In the genomic region with DNA sequence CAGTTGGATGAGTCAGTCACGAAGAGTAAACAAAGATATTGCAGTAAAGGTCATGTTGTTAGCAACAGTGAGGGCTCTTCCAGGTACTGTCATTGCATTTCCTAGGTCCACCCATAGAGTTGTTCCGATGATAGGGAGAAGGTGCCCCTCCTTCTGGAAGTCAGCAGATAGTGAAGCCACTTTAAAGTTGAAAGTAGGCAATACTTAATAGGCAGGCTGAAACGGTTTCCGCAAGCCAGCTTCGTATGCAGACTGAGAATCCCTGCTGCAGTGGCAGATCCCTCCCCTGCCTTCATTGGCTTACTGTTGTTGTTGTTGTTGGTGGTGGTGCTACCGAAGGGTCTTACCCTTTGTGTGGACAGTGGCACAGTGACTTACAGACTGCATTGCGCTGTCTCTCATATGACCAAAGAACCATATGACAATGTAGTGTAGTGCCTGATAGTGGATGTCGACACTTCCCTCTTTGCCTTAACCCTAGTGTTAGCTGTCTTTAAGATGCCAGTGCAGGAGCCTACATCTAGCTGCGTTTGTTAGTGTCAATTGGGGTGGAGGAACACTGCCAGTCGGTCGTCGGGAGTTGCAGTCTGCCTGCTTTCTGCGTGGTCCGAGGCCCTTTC, we compare ENCODE assay signal across 8 mouse cellular contexts. TPM values are rescaled to one million over a fixed set of nuclear protein-coding genes. Genes with fewer than 3 reads are reported as not detected.
DNase-seq lines count a peak whose midpoint lies in the region; ATAC-seq and TF ChIP-seq lines count a peak whose summit lies in the region.

No protein-coding gene starts in this region.

- TF ChIP-seq CTCF in kidney, adult 2 months (conservative IDR thresholded peaks at IDR 0.05; ENCODE audit: insufficient read depth, insufficient read length, low read depth, low read length) = no peak

- ATAC-seq in heart, embryonic 13.5 days (ENCODE audit: extremely low read depth, insufficient number of reproducible peaks, low FRiP score, low TSS enrichment) = peak; percentile 51; the same call in 1 of the 2 replicates
- peak; percentile 61 for ATAC-seq in liver, embryonic 15.5 days (ENCODE audit: insufficient read depth)
- peak; percentile 65 for ATAC-seq in neural tube, embryonic 15.5 days (ENCODE audit: low FRiP score)

- no peak for DNase-seq in kidney, adult 2 months
- no peak for DNase-seq in kidney, postnatal 14 days
- peak; percentile 3 for DNase-seq in adipocyte (ENCODE audit: low spot score)
- DNase-seq in left cerebral cortex, adult 11 months (ENCODE audit: low spot score) = no peak
- no peak for DNase-seq in layer of hippocampus, postnatal 14 days (ENCODE audit: low spot score in 2 of 2)

- peaks cover 4% of the 10 kb centered on the region; the same call in 1 of the 2 replicates for H3K4me1 ChIP-seq in kidney, adult 2 months (ENCODE audit: control insufficient read depth, insufficient read depth, low read length)
- peaks cover 11% of the 10 kb centered on the region for H3K4me1 ChIP-seq in heart, embryonic 13.5 days
- peaks cover 4% of the 10 kb centered on the region; the same call in 1 of the 2 replicates for H3K4me1 ChIP-seq in liver, embryonic 15.5 days (replicated peaks)
- H3K4me1 ChIP-seq in neural tube, embryonic 15.5 days = peaks cover 31% of the 10 kb centered on the region

- TF ChIP-seq POLR2A in kidney, adult 2 months (IDR thresholded peaks at IDR 0.05; ENCODE audit: low read depth, low read length) = no peak

- H3K9me3 ChIP-seq in heart, embryonic 13.5 days = no peaks in the 10 kb centered on the region
- no peaks in the 10 kb centered on the region for H3K9me3 ChIP-seq in liver, embryonic 15.5 days (replicated peaks)
- H3K9me3 ChIP-seq in neural tube, embryonic 15.5 days (replicated peaks) = no peaks in the 10 kb centered on the region

- peak overlapping the region; percentile 91 for H3K9ac ChIP-seq in heart, embryonic 13.5 days
- peak overlapping the region; percentile 44; the same call in 1 of the 2 replicates for H3K9ac ChIP-seq in liver, embryonic 15.5 days
- H3K9ac ChIP-seq in neural tube, embryonic 15.5 days (replicated peaks) = peak overlapping the region; percentile 90

- H3K36me3 ChIP-seq in kidney, adult 2 months (ENCODE audit: control insufficient read depth, insufficient read depth, low read length) = no peaks in the 10 kb centered on the region
- H3K36me3 ChIP-seq in heart, embryonic 13.5 days = no peaks in the 10 kb centered on the region
- no peaks in the 10 kb centered on the region for H3K36me3 ChIP-seq in liver, embryonic 15.5 days (replicated peaks)
- no peaks in the 10 kb centered on the region for H3K36me3 ChIP-seq in neural tube, embryonic 15.5 days

- H3K4me3 ChIP-seq in kidney, adult 2 months (ENCODE audit: insufficient read depth, low read depth, low read length) = peak overlapping the region; percentile 72
- peak overlapping the region; percentile 76 for H3K4me3 ChIP-seq in heart, embryonic 13.5 days
- peak overlapping the region; percentile 62 for H3K4me3 ChIP-seq in liver, embryonic 15.5 days (replicated peaks)
- peak overlapping the region; percentile 75 for H3K4me3 ChIP-seq in neural tube, embryonic 15.5 days (replicated peaks)

- 24% methylated on average over 14 of the region's 14 CpGs for WGBS in kidney, adult 2 months
- WGBS in heart, embryonic 13.5 days = 11% methylated on average over 14 of the region's 14 CpGs
- 17% methylated on average over 14 of the region's 14 CpGs for WGBS in liver, embryonic 15.5 days (ENCODE audit: insufficient replicate concordance)
- 13% methylated on average over 14 of the region's 14 CpGs for WGBS in neural tube, embryonic 15.5 days

- H3K27ac ChIP-seq in kidney, adult 2 months (ENCODE audit: insufficient read depth, low read depth, low read length) = peak overlapping the region; percentile 52; the same call in 1 of the 2 replicates
- peak overlapping the region; percentile 75; the same call in 1 of the 2 replicates for H3K27ac ChIP-seq in heart, embryonic 13.5 days (replicated peaks)
- no peak overlapping the region for H3K27ac ChIP-seq in liver, embryonic 15.5 days (replicated peaks)
- H3K27ac ChIP-seq in neural tube, embryonic 15.5 days (replicated peaks) = peak overlapping the region; percentile 92

- H3K27me3 ChIP-seq in kidney, adult 2 months (replicated peaks; ENCODE audit: control insufficient read depth, insufficient read depth, low read length) = no peaks in the 10 kb centered on the region
- no peaks in the 10 kb centered on the region for H3K27me3 ChIP-seq in heart, embryonic 13.5 days (replicated peaks)
- peaks cover 22% of the 10 kb centered on the region for H3K27me3 ChIP-seq in liver, embryonic 15.5 days
- no peaks in the 10 kb centered on the region for H3K27me3 ChIP-seq in neural tube, embryonic 15.5 days (replicated peaks)

- H3K4me2 ChIP-seq in heart, embryonic 13.5 days = peak overlapping the region; percentile 89
- peak overlapping the region; percentile 77 for H3K4me2 ChIP-seq in liver, embryonic 15.5 days
- H3K4me2 ChIP-seq in neural tube, embryonic 15.5 days = peak overlapping the region; percentile 75

RNA-seq across cellular contexts. Expression of a gene that starts 0.4 kb away (rescaled TPM):
- 4.9 and 6.1 TPM in 2 replicates for polyA plus RNA-seq in kidney, adult 2 months (2012; rRNA removed)
- 6.9 and 8.9 TPM in 2 replicates for polyA plus RNA-seq in heart, embryonic 13.5 days (2015; fragmentation: Nextera tagmentation; extraction: Ambion mirVana)
- 1.5 and 1.6 TPM in 2 replicates for polyA plus RNA-seq in liver, embryonic 15.5 days (2015; fragmentation: Nextera tagmentation; extraction: Ambion mirVana)
- polyA plus RNA-seq in neural tube, embryonic 15.5 days (2015; fragmentation: Nextera tagmentation; extraction: Ambion mirVana) = 25.9 and 27.4 TPM in 2 replicates
- 10 to 100 TPM; 49.0 to 55.1 TPM for total RNA-seq in layer of hippocampus, postnatal 14 days (2021)
